Mouse (Mus musculus) right cerebral cortex, postnatal 36 days (tissue): ENCODE measurements around the gene Syt16.

Experiments
- DNase-seq, 2 experiments: peaks; one replicate each; pipeline ENCODE4 v3.0.0; 2022; ENCODE audit warnings: low spot score in 2 of 2, mixed read lengths in 1 of 2

The Syt16 gene

DNA sequence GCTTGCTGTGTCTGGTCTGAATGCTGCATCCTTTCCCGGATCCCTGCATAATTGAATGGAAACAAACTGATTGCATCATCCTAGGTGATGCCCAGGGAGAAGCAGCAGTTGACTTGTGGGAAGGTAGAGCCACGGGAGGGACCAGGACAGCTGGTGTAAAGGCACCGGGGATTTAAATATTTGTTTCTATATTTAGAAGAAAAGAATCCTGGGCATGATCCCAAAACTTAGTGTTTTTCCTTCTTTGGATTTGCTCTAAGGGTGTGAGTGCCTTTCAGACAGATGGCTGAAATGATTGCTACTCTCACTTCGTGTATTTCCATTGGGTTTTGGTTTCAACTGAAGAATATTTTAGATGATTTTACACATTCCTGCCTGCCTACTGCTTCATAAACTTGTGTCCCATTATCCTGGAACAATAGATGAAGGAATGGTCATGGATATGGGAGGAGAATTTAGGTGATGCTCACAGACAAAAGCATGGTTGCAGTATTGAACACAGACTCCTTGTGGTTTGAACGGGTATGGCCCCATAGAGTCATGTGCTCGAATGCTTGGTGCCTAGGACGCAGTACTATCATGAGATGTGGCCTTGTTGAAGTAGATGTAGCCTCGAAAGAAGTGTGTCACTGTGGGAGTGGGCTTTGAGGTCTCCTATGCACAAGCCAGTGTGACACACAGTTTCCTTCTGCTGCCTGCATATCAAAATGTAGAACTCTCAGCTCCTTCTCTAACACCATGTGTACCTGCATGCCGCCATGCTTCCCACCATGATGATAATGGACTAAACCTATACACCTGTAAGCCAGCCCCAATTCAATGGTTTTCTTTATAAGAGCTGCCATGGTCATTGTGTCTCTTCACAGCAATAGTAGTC is 306.2 kb downstream of the Syt16 start:
- DNase-seq, result peak in 1 of 2 experiments; percentile 39

DNA sequence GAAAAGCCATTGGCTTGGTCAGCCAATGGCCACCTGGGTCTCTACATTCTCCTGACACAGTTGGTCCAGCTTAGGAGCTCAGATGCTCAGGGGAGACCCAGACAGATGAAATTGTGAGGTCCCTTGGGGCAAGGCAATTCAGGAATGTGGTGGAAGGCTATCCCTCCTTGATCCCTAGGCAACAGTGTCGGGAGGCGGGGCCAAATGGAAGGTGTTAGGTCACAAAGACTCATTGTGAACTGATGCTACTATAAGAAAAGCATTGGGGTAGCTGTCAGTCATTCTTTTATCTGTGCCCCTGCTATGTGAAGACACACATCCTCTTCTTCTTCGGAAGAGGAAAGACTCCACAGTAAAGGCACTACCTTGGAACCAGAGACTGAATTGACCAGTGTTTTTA is 315.1 kb downstream of the Syt16 start:
- DNase-seq, result no peak

DNA sequence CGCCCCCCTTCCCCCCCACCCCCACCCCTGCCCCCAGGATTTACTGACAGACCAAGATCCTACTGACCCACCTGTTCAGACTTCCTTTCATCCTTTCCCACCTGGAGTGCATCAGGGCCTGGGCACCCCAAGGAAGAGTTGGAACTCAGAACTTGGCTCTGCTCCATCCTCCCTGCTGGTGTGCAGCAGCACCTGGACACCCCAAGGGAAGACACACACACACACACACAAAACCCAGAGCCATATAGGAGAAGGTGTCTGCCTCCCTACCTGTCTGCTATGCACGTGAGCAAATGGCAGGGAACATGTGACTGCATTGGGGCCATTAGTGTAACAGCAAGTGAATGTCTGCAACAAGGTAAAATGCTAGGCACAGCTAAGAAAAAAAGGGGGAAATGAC is 317.8 kb downstream of the Syt16 start:
- DNase-seq, result no peak

DNA sequence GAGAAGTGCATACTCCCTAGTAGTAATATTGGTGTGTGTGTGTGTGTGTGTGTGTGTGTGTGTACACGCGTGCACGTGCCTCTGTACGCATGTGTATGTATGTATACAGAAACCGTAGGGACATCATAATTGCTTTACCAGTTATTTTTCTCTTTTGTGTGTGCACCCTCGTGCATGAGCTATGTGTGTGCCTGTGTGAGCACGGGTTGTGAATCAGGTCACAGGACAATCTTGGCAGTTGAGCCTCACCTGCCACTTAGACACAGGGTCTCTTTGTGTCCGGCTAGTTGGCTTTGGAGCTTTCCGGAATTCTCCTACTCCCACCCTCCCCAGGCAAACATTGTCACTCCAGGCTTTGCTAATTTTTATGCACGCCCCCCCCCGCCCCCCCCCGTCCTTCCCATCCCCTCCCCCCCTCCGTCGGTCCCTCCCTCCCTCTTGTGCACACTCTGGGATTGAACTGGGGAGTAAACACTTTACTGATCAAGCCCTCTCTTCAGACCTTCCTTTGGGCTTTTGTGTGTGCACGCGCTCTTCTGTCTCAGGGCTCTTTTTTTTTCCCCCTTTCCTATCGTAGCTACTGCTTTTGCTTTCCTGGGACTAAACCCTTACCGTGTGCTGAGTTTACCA is 319.0 kb downstream of the Syt16 start, which contains the start of gene Gm11042:
TSS of gene Gm11042 (minus strand) at position 51 of the 630 bp plus-strand sequence.
- no peak for DNase-seq

DNA sequence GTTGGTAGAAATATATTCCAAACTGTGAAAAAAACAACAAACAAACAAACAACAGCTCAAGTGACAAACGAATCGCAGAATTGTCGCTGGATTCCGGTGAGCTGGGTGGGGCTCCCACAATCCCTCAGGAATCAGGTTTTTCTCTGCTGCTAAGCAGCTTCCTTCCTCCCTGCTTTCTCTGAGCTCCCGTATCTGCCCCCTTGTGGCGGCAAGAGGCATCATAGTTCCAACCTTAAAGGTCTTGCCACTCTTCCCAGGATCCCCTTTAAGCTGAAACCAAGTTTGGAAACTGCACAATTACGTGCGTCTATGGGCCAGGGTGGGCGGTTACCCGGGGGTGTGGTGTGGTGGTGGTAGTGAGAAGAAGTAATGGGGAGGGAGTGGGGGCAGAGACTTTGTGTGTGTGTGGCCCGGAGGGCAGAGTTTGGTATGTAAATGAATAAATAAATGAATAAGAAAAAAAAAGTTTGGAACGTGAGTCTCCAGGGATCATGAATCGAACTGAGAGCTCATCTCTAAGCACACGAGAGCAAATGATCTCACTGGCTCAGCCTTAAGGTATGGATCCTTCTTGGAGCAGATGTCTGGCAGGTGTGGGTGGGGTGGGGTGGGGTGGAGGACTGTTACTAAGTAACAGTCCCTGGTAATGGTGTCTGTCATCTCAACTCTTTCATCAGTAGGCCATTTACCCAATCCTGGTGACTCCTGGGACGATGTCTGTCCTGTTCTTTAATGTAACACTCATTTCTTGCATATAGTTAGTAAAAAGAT is 319.7 kb downstream of the Syt16 start:
- peak; percentile 48 to 69 for DNase-seq

DNA sequence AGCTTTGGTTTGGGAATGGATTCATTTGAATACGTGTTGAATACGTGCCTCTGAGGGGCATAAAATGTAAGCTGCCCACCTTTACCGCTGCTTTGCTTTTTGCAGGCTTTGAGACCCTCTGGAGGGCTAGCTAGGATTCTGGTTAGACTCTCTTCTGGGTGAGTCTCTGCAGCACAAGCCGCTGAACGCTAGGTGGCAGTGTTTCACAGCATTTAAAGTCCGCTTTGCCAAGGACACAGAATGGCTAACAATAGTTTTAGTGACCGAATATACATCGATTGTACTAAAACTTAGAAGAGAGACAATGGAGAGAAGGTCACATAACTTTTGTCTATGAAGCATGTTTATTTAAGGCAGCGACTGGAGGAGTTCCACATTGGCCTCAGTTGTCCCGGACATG is 322.9 kb downstream of the Syt16 start:
- DNase-seq, result peak in 1 of 2 experiments; percentile 52

DNA sequence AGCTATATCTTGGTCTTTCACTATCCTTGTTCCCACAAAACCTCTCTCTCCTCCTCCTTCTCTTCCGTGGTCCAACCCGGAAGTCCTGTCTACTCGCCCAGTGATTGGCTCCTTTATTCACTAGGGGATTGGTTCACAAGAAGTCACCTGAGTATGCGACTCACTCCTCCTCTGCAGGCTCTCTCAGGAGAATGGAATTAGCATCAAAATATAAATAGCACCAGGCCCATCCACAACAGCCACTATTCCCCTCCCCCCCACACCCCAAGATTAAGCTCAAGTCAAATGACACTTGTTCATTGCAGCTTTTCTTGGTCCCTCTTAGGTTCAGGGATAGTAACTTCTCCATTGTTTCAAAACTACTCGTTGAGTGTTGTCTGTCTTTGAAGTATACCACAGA is 324.5 kb downstream of the Syt16 start:
- DNase-seq, result no peak
